Mouse (Mus musculus): ENCODE measurements at regions not wholly inside any gene's neighbourhood (a gene's known extent, or its start where the extent isn't known, plus 50 kb on each side); places are given as distances from the start of the nearest gene placed in this dataset.

- intact Hi-C loops (cut with DNase I) = no loop called here
- no peak for DNase-seq (ENCODE audit: extremely low spot score in 1 of 2, low spot score in 2 of 2)
These were observed 1228.2 kb upstream of the Cntnap5a start for GRCm38 (mm10) chr1:114456406-114456805.

DNA sequence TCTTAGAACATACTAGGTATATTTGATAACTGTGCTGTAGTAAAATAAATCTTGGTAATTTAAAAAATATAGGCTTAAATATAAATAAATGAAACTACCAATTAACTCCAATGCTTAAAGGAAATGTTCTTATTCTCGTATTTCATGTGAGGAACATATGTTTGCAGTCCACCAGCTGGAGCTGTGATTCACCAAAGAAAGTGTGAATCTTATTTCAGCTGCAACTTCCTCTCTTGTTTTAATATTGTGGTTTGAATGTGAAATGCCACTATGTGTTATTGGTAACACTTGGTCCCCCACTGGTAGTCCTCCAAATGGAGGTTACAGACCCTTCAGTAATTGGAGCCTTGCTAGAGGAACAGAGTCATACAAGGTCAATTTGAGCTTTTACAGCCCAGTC lies 1188.1 kb upstream of the Cntnap5a start:
- DNase-seq (ENCODE audit: extremely low spot score in 1 of 2, low spot score in 2 of 2) = peak in 1 of 2 experiments; percentile 7
- intact Hi-C loops (cut with DNase I) = no loop called here

DNA sequence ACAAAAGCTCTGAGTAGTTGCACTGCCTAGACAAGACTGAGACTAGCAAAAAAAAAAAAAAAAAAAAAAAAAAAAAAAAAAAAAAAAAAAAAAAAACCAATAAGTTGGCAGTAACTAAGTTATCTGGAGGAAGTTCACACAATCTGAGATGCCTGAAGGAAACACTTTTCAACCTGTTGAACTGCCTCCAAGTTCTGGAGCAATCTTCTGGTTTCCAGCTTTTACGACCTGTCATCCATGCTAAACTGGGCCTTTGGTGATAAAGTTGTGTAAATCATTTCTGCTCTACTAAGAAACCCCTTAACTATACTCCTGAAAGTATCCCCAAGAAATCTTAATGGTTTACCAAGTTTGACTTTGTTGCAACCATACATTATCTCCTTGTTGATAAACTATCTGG lies 1168.8 kb upstream of the Cntnap5a start:
- intact Hi-C loops (cut with DNase I) = no loop called here
- no peak for DNase-seq (ENCODE audit: extremely low spot score in 1 of 2, low spot score in 2 of 2)

- DNase-seq (ENCODE audit: extremely low spot score in 1 of 2, low spot score in 2 of 2) = no peak
- intact Hi-C loops (cut with DNase I) = no loop called here
These were observed 1164.7 kb upstream of the Cntnap5a start for GRCm38 (mm10) chr1:114519860-114520259.

DNA sequence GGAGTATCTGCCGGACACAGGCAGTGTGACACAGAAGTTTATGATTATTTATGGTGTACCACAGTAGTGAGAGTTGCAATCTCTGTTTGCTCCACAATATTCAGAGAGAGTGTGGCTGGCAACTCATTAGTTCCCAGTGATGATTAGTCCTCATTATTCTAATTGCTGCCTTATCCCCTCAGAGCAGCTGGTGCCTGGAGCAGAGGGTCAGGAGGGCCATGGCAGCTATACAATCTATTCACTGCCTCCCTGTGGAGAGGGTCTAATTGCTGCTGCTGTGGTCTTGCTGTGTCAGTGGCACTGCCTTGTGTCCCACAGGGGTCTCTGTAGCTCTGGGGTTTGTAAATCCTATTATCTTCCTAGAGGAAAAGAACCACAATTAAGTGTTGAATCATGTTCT lies 1156.0 kb upstream of the Cntnap5a start:
- intact Hi-C loops (cut with DNase I) = no loop called here
- peak in 1 of 2 experiments; percentile 7 for DNase-seq (ENCODE audit: extremely low spot score in 1 of 2, low spot score in 2 of 2)

GRCm38 (mm10) chr1:114533881-114534280 lies 1150.7 kb upstream of the Cntnap5a start:
- intact Hi-C loops (cut with DNase I) = no loop called here
- no peak for DNase-seq (ENCODE audit: extremely low spot score in 1 of 2, low spot score in 2 of 2)

DNA sequence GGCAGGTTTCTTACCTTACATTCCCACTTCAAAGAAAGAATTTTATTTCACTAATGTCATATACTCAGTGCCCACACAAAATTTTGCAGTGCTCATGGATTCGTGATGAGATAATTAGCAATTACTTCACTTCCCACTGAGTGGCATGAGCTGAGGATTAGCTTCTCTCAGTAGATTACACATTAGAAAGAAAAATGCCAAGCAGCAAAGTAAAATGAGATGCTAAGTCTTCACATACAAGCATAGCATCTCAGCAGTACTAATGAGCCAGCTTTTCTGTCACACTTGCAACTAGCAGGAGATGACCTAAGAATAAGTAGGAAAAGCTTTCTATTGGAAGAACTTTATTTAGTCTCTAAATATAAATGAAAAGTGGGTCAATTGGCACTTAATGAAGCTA lies 1137.6 kb upstream of the Cntnap5a start:
- peak in 1 of 2 experiments; percentile 2 for DNase-seq (ENCODE audit: extremely low spot score in 1 of 2, low spot score in 2 of 2)

GRCm38 (mm10) chr1:114552719-114553118 lies 1131.8 kb upstream of the Cntnap5a start:
- peak in 1 of 2 experiments; percentile 11 for DNase-seq (ENCODE audit: extremely low spot score in 1 of 2, low spot score in 2 of 2)
- intact Hi-C loops (cut with DNase I) = no loop called here

More for the DNA sequence above, 1137.6 kb upstream of the Cntnap5a start:
- intact Hi-C loops (cut with DNase I) = no loop called here

DNA sequence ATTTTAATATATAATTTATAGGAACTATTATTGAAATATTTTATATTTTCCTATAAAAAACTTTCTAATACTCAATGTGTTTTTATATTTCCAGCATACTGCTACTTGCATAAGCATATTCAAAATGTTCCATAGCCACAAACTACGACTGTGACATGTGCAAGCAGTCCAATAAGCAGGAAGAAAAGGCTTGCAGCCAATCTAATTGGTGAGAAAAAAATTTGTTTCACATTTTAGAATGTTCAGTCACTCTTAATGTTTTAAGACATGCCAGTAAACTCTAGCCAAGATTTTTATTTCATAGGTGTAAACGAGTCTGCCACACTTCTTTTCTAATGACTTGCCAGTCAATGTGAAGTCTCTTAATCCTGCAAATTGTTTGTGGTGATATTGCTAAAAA lies 1130.1 kb upstream of the Cntnap5a start:
- intact Hi-C loops (cut with DNase I) = no loop called here
- no peak for DNase-seq (ENCODE audit: extremely low spot score in 1 of 2, low spot score in 2 of 2)

Measured in left cerebral cortex, postnatal 10 days (tissue).